Mouse (Mus musculus): Measurements from ENCODE around the gene Msi1.

DNA sequence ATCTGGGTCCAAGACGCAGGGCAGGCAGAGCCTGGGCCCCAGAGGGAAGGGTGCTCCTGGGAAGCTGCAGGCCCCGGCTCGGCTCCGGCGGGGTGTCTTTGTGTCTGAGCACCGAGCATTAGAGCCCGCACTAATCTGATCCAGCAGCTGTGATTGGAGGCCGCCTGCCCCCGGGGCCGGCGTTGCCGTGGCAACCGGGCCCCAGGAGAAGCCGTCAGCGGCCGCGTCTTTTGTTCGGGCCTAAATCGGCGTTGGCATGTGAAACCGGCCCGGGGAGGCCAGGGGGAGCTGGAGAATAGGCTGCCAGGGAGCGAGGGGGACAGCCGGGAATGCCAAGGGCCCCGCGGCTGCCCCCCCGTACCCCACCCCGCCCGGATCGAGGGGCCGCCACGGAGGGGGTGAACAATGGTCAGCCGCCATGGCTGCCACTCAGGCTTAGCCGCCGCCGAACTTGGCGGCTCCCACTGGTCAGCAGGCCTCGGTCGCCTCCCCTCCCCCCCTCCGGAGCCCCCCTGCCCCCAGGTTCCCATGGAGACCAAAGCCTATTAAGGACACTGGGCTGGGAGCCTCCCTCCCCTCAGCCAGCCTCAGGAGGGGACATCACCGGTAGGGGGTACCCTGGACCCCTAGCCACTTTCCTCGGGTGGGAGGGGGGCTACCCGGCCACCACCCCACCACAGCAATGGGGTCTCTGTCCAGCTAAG lies 7.2 kb downstream of the Msi1 start:
- TF ChIP-seq GATA1 (IDR thresholded peaks at IDR 0.05; ENCODE audit: low read length): no peak
- TF ChIP-seq TAL1 (IDR thresholded peaks at IDR 0.05; ENCODE audit: low read length): no peak
